Mouse (Mus musculus): ENCODE measurements around the gene Aldh2. TPM values are rescaled to one million over a fixed set of nuclear protein-coding genes. Genes with fewer than 3 reads are reported as not detected.
"Not testable (repeated sequence)": the region's sequence is repeated elsewhere in the genome, so short reads cannot be mapped to it uniquely, and the experiment has no call there.

Aldh2 gene
- polyA plus RNA-seq, 1 experiment from 2014 or later = 88.7 TPM

GRCm38 (mm10) chr5:121535116-121535515 lies 58.5 kb downstream of the Aldh2 start:
- ATAC-seq (replicated peaks; ENCODE audit: low FRiP score) = peak; percentile 95
- Histone ChIP-seq H3K27me3 (replicated peaks; ENCODE audit: control insufficient read depth, insufficient read depth, low read length) (no peaks in the 10 kb centered on the region), H3K9ac (ENCODE audit: low read depth, low read length) (no peak overlapping the region), H3K9me3 (ENCODE audit: control insufficient read depth, low read length) (no peaks in the 10 kb centered on the region), H3K4me1 (replicated peaks; ENCODE audit: control insufficient read depth, insufficient read depth, low read length) (peaks cover 11% of the 10 kb centered on the region), H3K4me2 (peak overlapping the region; percentile 46), H3K4me3 (ENCODE audit: low read depth, low read length) (no peak overlapping the region; the same call in 1 of the 2 replicates), H3K27ac (ENCODE audit: low read depth, low read length) (peak overlapping the region; percentile 65), H3K36me3 (ENCODE audit: control insufficient read depth, insufficient read depth, low read length) (peaks cover 40% of the 10 kb centered on the region)
- WGBS = 63% methylated on average over 3 of the region's 3 CpGs
- DNase-seq (ENCODE audit: low spot score) = no peak

DNA sequence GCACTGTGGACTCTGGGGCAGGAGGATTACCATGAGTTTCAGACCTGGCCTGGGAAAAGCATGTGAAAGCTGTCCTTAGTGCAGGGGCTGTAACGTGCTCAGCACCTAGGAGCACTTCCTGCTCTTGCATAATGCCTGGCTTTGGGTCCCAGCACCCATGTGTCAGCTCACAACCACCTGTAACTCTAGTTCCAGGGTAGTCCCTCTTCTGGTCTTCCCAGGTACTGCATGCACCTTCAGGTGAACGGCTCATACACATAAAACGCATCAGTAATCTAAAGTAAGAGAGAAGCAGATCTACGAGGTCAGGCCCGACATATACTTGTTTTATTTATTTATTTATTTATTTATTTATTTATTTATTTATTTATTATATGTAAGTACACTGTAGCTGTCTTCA lies 59.1 kb downstream of the Aldh2 start:
- WGBS = 86% methylated on average over 5 of the region's 5 CpGs
- Histone ChIP-seq H3K27me3 (replicated peaks; ENCODE audit: control insufficient read depth, insufficient read depth, low read length) (no peaks in the 10 kb centered on the region), H3K9me3 (ENCODE audit: control insufficient read depth, low read length) (no peaks in the 10 kb centered on the region), H3K4me1 (replicated peaks; ENCODE audit: control insufficient read depth, insufficient read depth, low read length) (peaks cover 11% of the 10 kb centered on the region), H3K36me3 (ENCODE audit: control insufficient read depth, insufficient read depth, low read length) (peaks cover 45% of the 10 kb centered on the region), H3K9ac (ENCODE audit: low read depth, low read length) (no peak overlapping the region), H3K27ac (ENCODE audit: low read depth, low read length) (peak overlapping the region; percentile 65), H3K4me2 (no peak overlapping the region), H3K4me3 (ENCODE audit: low read depth, low read length) (no peak overlapping the region)
- no peak for ATAC-seq (replicated peaks; ENCODE audit: low FRiP score)
- DNase-seq (ENCODE audit: low spot score) = no peak

- Histone ChIP-seq H3K9ac (ENCODE audit: low read depth, low read length) (no peak overlapping the region), H3K4me1 (replicated peaks; ENCODE audit: control insufficient read depth, insufficient read depth, low read length) (no peaks in the 10 kb centered on the region), H3K36me3 (ENCODE audit: control insufficient read depth, insufficient read depth, low read length) (peaks cover 50% of the 10 kb centered on the region), H3K4me3 (ENCODE audit: low read depth, low read length) (no peak overlapping the region), H3K27ac (ENCODE audit: low read depth, low read length) (no peak overlapping the region), H3K27me3 (replicated peaks; ENCODE audit: control insufficient read depth, insufficient read depth, low read length) (no peaks in the 10 kb centered on the region), H3K9me3 (ENCODE audit: control insufficient read depth, low read length) (no peaks in the 10 kb centered on the region), H3K4me2 (no peak overlapping the region)
- ATAC-seq (replicated peaks; ENCODE audit: low FRiP score) = no peak
- WGBS = 82% methylated on average over 8 of the region's 8 CpGs
- DNase-seq (ENCODE audit: low spot score) = no peak
These were observed 66.7 kb downstream of the Aldh2 start for GRCm38 (mm10) chr5:121526961-121527360.

- WGBS = 90% methylated on average over 7 of the region's 7 CpGs
- peaks cover 50% of the 10 kb centered on the region for H3K36me3 ChIP-seq (ENCODE audit: control insufficient read depth, insufficient read depth, low read length)
These were observed 67.1 kb downstream of the Aldh2 start for GRCm38 (mm10) chr5:121526526-121526925.

DNA sequence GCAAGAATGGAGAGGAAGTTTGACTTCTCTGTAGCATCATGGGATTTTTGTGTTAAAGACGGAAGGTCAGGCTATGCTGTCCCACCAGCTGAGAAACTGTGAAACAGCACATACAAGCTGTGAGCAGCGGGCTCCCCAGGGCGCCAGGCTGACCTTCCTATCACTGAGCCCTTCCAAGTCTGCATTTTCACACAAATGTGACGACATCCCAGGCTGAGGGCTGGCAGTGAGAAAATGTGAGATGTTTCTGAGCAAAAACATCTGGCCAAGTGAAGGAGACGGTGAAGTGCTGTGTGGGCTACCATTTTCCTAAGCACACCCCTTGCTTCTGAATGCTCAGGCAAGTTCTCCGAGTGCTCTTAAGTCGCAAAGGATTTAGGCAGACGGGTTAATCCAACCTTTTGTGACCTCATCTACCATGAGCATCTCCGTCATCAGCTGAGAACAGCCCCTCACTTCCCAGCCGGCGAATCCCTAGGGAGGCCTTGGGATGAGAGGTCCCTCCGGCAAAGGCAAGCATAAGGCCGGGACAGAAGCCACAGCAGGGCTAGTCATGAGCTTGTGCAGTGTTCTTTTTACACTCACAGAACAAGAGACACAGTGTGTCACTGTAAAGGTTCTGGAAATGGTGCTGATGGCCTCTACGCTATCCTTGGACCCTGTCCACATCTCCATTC lies 67.7 kb downstream of the Aldh2 start:
- Histone ChIP-seq H3K27me3 (replicated peaks; ENCODE audit: control insufficient read depth, insufficient read depth, low read length) (no peaks in the 10 kb centered on the region), H3K4me1 (replicated peaks; ENCODE audit: control insufficient read depth, insufficient read depth, low read length) (no peaks in the 10 kb centered on the region), H3K9ac (ENCODE audit: low read depth, low read length) (no peak overlapping the region), H3K36me3 (ENCODE audit: control insufficient read depth, insufficient read depth, low read length) (peaks cover 47% of the 10 kb centered on the region), H3K4me3 (ENCODE audit: low read depth, low read length) (no peak overlapping the region), H3K4me2 (no peak overlapping the region), H3K27ac (ENCODE audit: low read depth, low read length) (no peak overlapping the region), H3K9me3 (ENCODE audit: control insufficient read depth, low read length) (no peaks in the 10 kb centered on the region)
- WGBS = 85% methylated on average over 14 of the region's 14 CpGs
- no peak for ATAC-seq (replicated peaks; ENCODE audit: low FRiP score)
- no peak for DNase-seq (ENCODE audit: low spot score)

More at GRCm38 (mm10) chr5:121526526-121526925, 67.1 kb downstream of the Aldh2 start:
- no peak overlapping the region for H3K4me2 ChIP-seq
- no peak overlapping the region for H3K27ac ChIP-seq (ENCODE audit: low read depth, low read length)
- no peak for DNase-seq (ENCODE audit: low spot score)
- no peak overlapping the region for H3K4me3 ChIP-seq (ENCODE audit: low read depth, low read length)
- no peaks in the 10 kb centered on the region for H3K4me1 ChIP-seq (replicated peaks; ENCODE audit: control insufficient read depth, insufficient read depth, low read length)
- ATAC-seq (replicated peaks; ENCODE audit: low FRiP score) = no peak
- H3K9ac ChIP-seq (ENCODE audit: low read depth, low read length) = no peak overlapping the region
- H3K9me3 ChIP-seq (ENCODE audit: control insufficient read depth, low read length) = no peaks in the 10 kb centered on the region
- no peaks in the 10 kb centered on the region for H3K27me3 ChIP-seq (replicated peaks; ENCODE audit: control insufficient read depth, insufficient read depth, low read length)

DNA sequence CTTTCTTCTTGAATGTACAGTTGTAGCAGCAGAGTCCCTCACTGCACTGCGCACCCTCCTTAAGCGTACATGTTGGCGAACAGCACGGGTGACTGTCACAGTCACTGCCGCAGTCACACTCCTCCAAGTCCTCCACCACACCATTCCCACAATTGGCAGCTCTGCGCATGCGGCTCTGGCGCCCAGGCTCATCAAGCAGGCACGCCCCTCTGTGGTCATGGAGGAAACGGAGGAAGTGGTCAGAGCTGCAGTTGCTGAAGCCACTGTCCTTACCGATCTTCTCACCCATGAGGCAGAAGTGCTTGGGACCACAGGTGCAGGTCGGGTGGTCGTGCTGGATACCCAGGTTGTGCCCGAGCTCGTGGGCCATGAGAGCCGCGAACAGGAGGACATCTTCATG lies 73.9 kb downstream of the Aldh2 start:
- not testable (repeated sequence) for ATAC-seq (replicated peaks; ENCODE audit: low FRiP score); H3K4me3 ChIP-seq (ENCODE audit: low read depth, low read length); H3K27me3 ChIP-seq (replicated peaks; ENCODE audit: control insufficient read depth, insufficient read depth, low read length); H3K9ac ChIP-seq (ENCODE audit: low read depth, low read length); H3K9me3 ChIP-seq (ENCODE audit: control insufficient read depth, low read length); H3K4me1 ChIP-seq (replicated peaks; ENCODE audit: control insufficient read depth, insufficient read depth, low read length); H3K4me2 ChIP-seq; DNase-seq (ENCODE audit: low spot score); H3K27ac ChIP-seq (ENCODE audit: low read depth, low read length)
- 72% methylated on average over 11 of the region's 17 CpGs for WGBS
- H3K36me3 ChIP-seq (ENCODE audit: control insufficient read depth, insufficient read depth, low read length) = peaks cover 14% of the 10 kb centered on the region; the same call in 1 of the 2 replicates

GRCm38 (mm10) chr5:121518983-121519382 lies 74.6 kb downstream of the Aldh2 start:
- H3K4me2 ChIP-seq = no peak overlapping the region
- H3K9ac ChIP-seq (ENCODE audit: low read depth, low read length) = no peak overlapping the region
- ATAC-seq (replicated peaks; ENCODE audit: low FRiP score) (no peak), DNase-seq (ENCODE audit: low spot score) (no peak)
- peaks cover 8% of the 10 kb centered on the region; the same call in 1 of the 2 replicates for H3K36me3 ChIP-seq (ENCODE audit: control insufficient read depth, insufficient read depth, low read length)
- no peaks in the 10 kb centered on the region for H3K4me1 ChIP-seq (replicated peaks; ENCODE audit: control insufficient read depth, insufficient read depth, low read length)
- 83% methylated on average over 9 of the region's 9 CpGs for WGBS
- H3K27me3 ChIP-seq (replicated peaks; ENCODE audit: control insufficient read depth, insufficient read depth, low read length) = no peaks in the 10 kb centered on the region
- no peaks in the 10 kb centered on the region for H3K9me3 ChIP-seq (ENCODE audit: control insufficient read depth, low read length)
- H3K27ac ChIP-seq (ENCODE audit: low read depth, low read length) = no peak overlapping the region
- no peak overlapping the region for H3K4me3 ChIP-seq (ENCODE audit: low read depth, low read length)

Other genes with a start within 250 kb of the Aldh2 start
- gene Trafd1, start 208.2 kb downstream of the Aldh2 start, polyA plus RNA-seq (2014; fragmentation: Nextera tagmentation; extraction: Ambion mirVana) = 36.7 and 38.6 TPM in 2 replicates
- 59.5 and 64.2 TPM in 2 replicates for gene Naa25, start 195.9 kb downstream of the Aldh2 start, polyA plus RNA-seq (2014; fragmentation: Nextera tagmentation; extraction: Ambion mirVana)
- gene Tmem116, start 141.9 kb downstream of the Aldh2 start, polyA plus RNA-seq (2014; fragmentation: Nextera tagmentation; extraction: Ambion mirVana) = 1.1 and 2.6 TPM in 2 replicates
- 168 and 175 TPM in 2 replicates for gene Erp29, start 141.3 kb downstream of the Aldh2 start, polyA plus RNA-seq (2014; fragmentation: Nextera tagmentation; extraction: Ambion mirVana)
- not detected in 2 replicates for gene Adam1b, start 90.4 kb downstream of the Aldh2 start, polyA plus RNA-seq (2014; fragmentation: Nextera tagmentation; extraction: Ambion mirVana)
- 1.2 TPM in 2 replicates for gene Adam1a, start 48.3 kb downstream of the Aldh2 start, polyA plus RNA-seq (2014; fragmentation: Nextera tagmentation; extraction: Ambion mirVana)
- not detected in 2 replicates for gene Gm42878, start 48.3 kb downstream of the Aldh2 start, polyA plus RNA-seq (2014; fragmentation: Nextera tagmentation; extraction: Ambion mirVana)
- gene Mapkapk5, start 47.9 kb downstream of the Aldh2 start, polyA plus RNA-seq (2014; fragmentation: Nextera tagmentation; extraction: Ambion mirVana) = 59.8 and 65.3 TPM in 2 replicates
- gene Acad12, start 25.1 kb upstream of the Aldh2 start, polyA plus RNA-seq (2014; fragmentation: Nextera tagmentation; extraction: Ambion mirVana) = 3.0 and 5.0 TPM in 2 replicates
- 2.7 and 3.6 TPM in 2 replicates for gene Acad10, start 66.7 kb upstream of the Aldh2 start, polyA plus RNA-seq (2014; fragmentation: Nextera tagmentation; extraction: Ambion mirVana)
- 42.8 and 46.0 TPM in 2 replicates for gene Brap, start 66.7 kb upstream of the Aldh2 start, polyA plus RNA-seq (2014; fragmentation: Nextera tagmentation; extraction: Ambion mirVana)
- gene Atxn2, start 117.5 kb upstream of the Aldh2 start, polyA plus RNA-seq (2014; fragmentation: Nextera tagmentation; extraction: Ambion mirVana) = 49.8 and 63.9 TPM in 2 replicates
- 14.7 and 15.7 TPM in 2 replicates for gene Sh2b3, start 243.8 kb upstream of the Aldh2 start, polyA plus RNA-seq (2014; fragmentation: Nextera tagmentation; extraction: Ambion mirVana)

All from liver, embryonic 11.5 days (tissue).